Mouse (Mus musculus) mouse trophoblast stem cell (cell line): ENCODE data around the gene Camsap3.

Experiments
- in situ Hi-C, 2 experiments: fragments of 300-500 bp; cut with MseI, MboI; formaldehyde crosslinking; loops; 2 replicates in 1 of 2; 3 replicates in 1 of 2; pipeline ENCODE4 v1.15.1; 2025

Camsap3 gene

GRCm38 (mm10) chr8:3655526-3655925 is 68.4 kb downstream of the Camsap3 start, which contains the start of gene Retn:
TSS of gene Retn (plus strand) at chr8:3655770.
- in situ Hi-C loops = no loop called here

GRCm38 (mm10) chr8:3656725-3657381 is 69.8 kb downstream of the Camsap3 start:
- in situ Hi-C loops = no loop called here
